Mouse (Mus musculus): ENCODE measurements at regions not wholly inside any gene's neighbourhood (a gene's known extent, or its start where the extent isn't known, plus 50 kb on each side); places are given as distances from the start of the nearest gene placed in this dataset.

GRCm38 (mm10) chr13:102434372-102434954, 258.9 kb upstream of the Cd180 start:
- H3K36me3 ChIP-seq (ENCODE audit: control insufficient read depth, insufficient read depth, low read length), result no peaks in the 10 kb centered on the region
- H3K4me1 ChIP-seq (ENCODE audit: control insufficient read depth, insufficient read depth, low read length), result no peaks in the 10 kb centered on the region
- H3K27ac ChIP-seq (replicated peaks; ENCODE audit: low read depth, low read length), result no peak overlapping the region
- no peaks in the 10 kb centered on the region for H3K9me3 ChIP-seq (ENCODE audit: control insufficient read depth, low read length)
- H3K4me3 ChIP-seq (replicated peaks; ENCODE audit: low read depth, low read length), result no peak overlapping the region
- ATAC-seq (ENCODE audit: low FRiP score, low TSS enrichment) (no peak), DNase-seq (no peak)
- H3K27me3 ChIP-seq (ENCODE audit: control insufficient read depth, insufficient read depth, low read length), result no peaks in the 10 kb centered on the region
- no peak overlapping the region for H3K9ac ChIP-seq (replicated peaks; ENCODE audit: low read length)
- WGBS, result 80% methylated on average over 3 of the region's 3 CpGs
- H3K4me2 ChIP-seq (ENCODE audit: low read length), result no peak overlapping the region

- DNase-seq (no peak), ATAC-seq (ENCODE audit: low FRiP score, low TSS enrichment) (no peak)
- Histone ChIP-seq H3K9me3 (ENCODE audit: control insufficient read depth, low read length) (no peaks in the 10 kb centered on the region), H3K27ac (replicated peaks; ENCODE audit: low read depth, low read length) (no peak overlapping the region), H3K27me3 (ENCODE audit: control insufficient read depth, insufficient read depth, low read length) (no peaks in the 10 kb centered on the region), H3K4me3 (replicated peaks; ENCODE audit: low read depth, low read length) (no peak overlapping the region), H3K4me2 (ENCODE audit: low read length) (no peak overlapping the region), H3K9ac (replicated peaks; ENCODE audit: low read length) (no peak overlapping the region), H3K36me3 (ENCODE audit: control insufficient read depth, insufficient read depth, low read length) (no peaks in the 10 kb centered on the region), H3K4me1 (ENCODE audit: control insufficient read depth, insufficient read depth, low read length) (no peaks in the 10 kb centered on the region)
- 91% methylated on average over 2 of the region's 2 CpGs for WGBS
Measured at GRCm38 (mm10) chr13:102442676-102443075, 250.7 kb upstream of the Cd180 start.

- Histone ChIP-seq H3K4me3 (replicated peaks; ENCODE audit: low read depth, low read length) (no peak overlapping the region), H3K36me3 (ENCODE audit: control insufficient read depth, insufficient read depth, low read length) (no peaks in the 10 kb centered on the region), H3K9ac (replicated peaks; ENCODE audit: low read length) (no peak overlapping the region), H3K4me2 (ENCODE audit: low read length) (no peak overlapping the region), H3K27ac (replicated peaks; ENCODE audit: low read depth, low read length) (no peak overlapping the region), H3K4me1 (ENCODE audit: control insufficient read depth, insufficient read depth, low read length) (peaks cover 9% of the 10 kb centered on the region; the same call in 1 of the 2 replicates), H3K9me3 (ENCODE audit: control insufficient read depth, low read length) (no peaks in the 10 kb centered on the region), H3K27me3 (ENCODE audit: control insufficient read depth, insufficient read depth, low read length) (no peaks in the 10 kb centered on the region)
- 86% methylated on average over 5 of the region's 5 CpGs for WGBS
- DNase-seq, result no peak
- ATAC-seq (ENCODE audit: low FRiP score, low TSS enrichment), result no peak
Measured at GRCm38 (mm10) chr13:102447310-102447709, 246.0 kb upstream of the Cd180 start.

- Histone ChIP-seq H3K4me1 (ENCODE audit: control insufficient read depth, insufficient read depth, low read length) (peaks cover 9% of the 10 kb centered on the region; the same call in 1 of the 2 replicates), H3K9ac (replicated peaks; ENCODE audit: low read length) (no peak overlapping the region), H3K9me3 (ENCODE audit: control insufficient read depth, low read length) (no peaks in the 10 kb centered on the region), H3K27me3 (ENCODE audit: control insufficient read depth, insufficient read depth, low read length) (no peaks in the 10 kb centered on the region), H3K27ac (replicated peaks; ENCODE audit: low read depth, low read length) (no peak overlapping the region), H3K4me3 (replicated peaks; ENCODE audit: low read depth, low read length) (no peak overlapping the region), H3K36me3 (ENCODE audit: control insufficient read depth, insufficient read depth, low read length) (no peaks in the 10 kb centered on the region), H3K4me2 (ENCODE audit: low read length) (peak overlapping the region; percentile 23)
- no peak; the same call in 1 of the 2 replicates for ATAC-seq (ENCODE audit: low FRiP score, low TSS enrichment)
- peak; percentile 43 for DNase-seq
- WGBS, result 3% methylated on average over 8 of the region's 8 CpGs
Measured at GRCm38 (mm10) chr13:102449416-102450121, 243.8 kb upstream of the Cd180 start.

- no peak overlapping the region for H3K9ac ChIP-seq (replicated peaks; ENCODE audit: low read length)
- no peaks in the 10 kb centered on the region for H3K27me3 ChIP-seq (ENCODE audit: control insufficient read depth, insufficient read depth, low read length)
- WGBS, result 80% methylated on average over 7 of the region's 7 CpGs
- peaks cover 9% of the 10 kb centered on the region; the same call in 1 of the 2 replicates for H3K4me1 ChIP-seq (ENCODE audit: control insufficient read depth, insufficient read depth, low read length)
- H3K36me3 ChIP-seq (ENCODE audit: control insufficient read depth, insufficient read depth, low read length), result no peaks in the 10 kb centered on the region
- H3K4me3 ChIP-seq (replicated peaks; ENCODE audit: low read depth, low read length), result no peak overlapping the region
- no peak overlapping the region for H3K4me2 ChIP-seq (ENCODE audit: low read length)
- DNase-seq, result no peak
- no peak for ATAC-seq (ENCODE audit: low FRiP score, low TSS enrichment)
- H3K27ac ChIP-seq (replicated peaks; ENCODE audit: low read depth, low read length), result no peak overlapping the region
- no peaks in the 10 kb centered on the region for H3K9me3 ChIP-seq (ENCODE audit: control insufficient read depth, low read length)
Measured at GRCm38 (mm10) chr13:102451176-102451575, 242.2 kb upstream of the Cd180 start.

- no peak for ATAC-seq (ENCODE audit: low FRiP score, low TSS enrichment)
- Histone ChIP-seq H3K4me2 (ENCODE audit: low read length) (no peak overlapping the region), H3K27ac (replicated peaks; ENCODE audit: low read depth, low read length) (no peak overlapping the region), H3K4me1 (ENCODE audit: control insufficient read depth, insufficient read depth, low read length) (no peaks in the 10 kb centered on the region), H3K9ac (replicated peaks; ENCODE audit: low read length) (no peak overlapping the region), H3K9me3 (ENCODE audit: control insufficient read depth, low read length) (no peaks in the 10 kb centered on the region), H3K36me3 (ENCODE audit: control insufficient read depth, insufficient read depth, low read length) (no peaks in the 10 kb centered on the region), H3K27me3 (ENCODE audit: control insufficient read depth, insufficient read depth, low read length) (no peaks in the 10 kb centered on the region), H3K4me3 (replicated peaks; ENCODE audit: low read depth, low read length) (no peak overlapping the region)
- 22% methylated on average over 2 of the region's 2 CpGs for WGBS
- no peak for DNase-seq
Measured at GRCm38 (mm10) chr13:102458711-102459110, 234.6 kb upstream of the Cd180 start.

GRCm38 (mm10) chr13:102463993-102464392, 229.4 kb upstream of the Cd180 start:
- WGBS, result 81% methylated on average over 2 of the region's 2 CpGs
- no peak overlapping the region for H3K4me2 ChIP-seq (ENCODE audit: low read length)
- DNase-seq (no peak), ATAC-seq (ENCODE audit: low FRiP score, low TSS enrichment) (no peak)
- no peaks in the 10 kb centered on the region for H3K27me3 ChIP-seq (ENCODE audit: control insufficient read depth, insufficient read depth, low read length)
- no peak overlapping the region for H3K27ac ChIP-seq (replicated peaks; ENCODE audit: low read depth, low read length)
- no peaks in the 10 kb centered on the region for H3K36me3 ChIP-seq (ENCODE audit: control insufficient read depth, insufficient read depth, low read length)
- H3K4me1 ChIP-seq (ENCODE audit: control insufficient read depth, insufficient read depth, low read length), result no peaks in the 10 kb centered on the region
- no peaks in the 10 kb centered on the region for H3K9me3 ChIP-seq (ENCODE audit: control insufficient read depth, low read length)
- H3K9ac ChIP-seq (replicated peaks; ENCODE audit: low read length), result no peak overlapping the region
- H3K4me3 ChIP-seq (replicated peaks; ENCODE audit: low read depth, low read length), result no peak overlapping the region

- Histone ChIP-seq H3K9ac (replicated peaks; ENCODE audit: low read length) (no peak overlapping the region), H3K4me2 (ENCODE audit: low read length) (no peak overlapping the region), H3K27me3 (ENCODE audit: control insufficient read depth, insufficient read depth, low read length) (no peaks in the 10 kb centered on the region), H3K36me3 (ENCODE audit: control insufficient read depth, insufficient read depth, low read length) (no peaks in the 10 kb centered on the region), H3K9me3 (ENCODE audit: control insufficient read depth, low read length) (no peaks in the 10 kb centered on the region), H3K4me1 (ENCODE audit: control insufficient read depth, insufficient read depth, low read length) (no peaks in the 10 kb centered on the region), H3K4me3 (replicated peaks; ENCODE audit: low read depth, low read length) (no peak overlapping the region), H3K27ac (replicated peaks; ENCODE audit: low read depth, low read length) (no peak overlapping the region)
- DNase-seq, result no peak
- WGBS, result 92% methylated on average over 3 of the region's 3 CpGs
- ATAC-seq (ENCODE audit: low FRiP score, low TSS enrichment), result no peak
Measured at GRCm38 (mm10) chr13:102481906-102482305, 211.5 kb upstream of the Cd180 start.

GRCm38 (mm10) chr13:102482451-102482850, 210.9 kb upstream of the Cd180 start:
- H3K27me3 ChIP-seq (ENCODE audit: control insufficient read depth, insufficient read depth, low read length), result no peaks in the 10 kb centered on the region
- ATAC-seq (ENCODE audit: low FRiP score, low TSS enrichment) (no peak), DNase-seq (no peak)
- no peaks in the 10 kb centered on the region for H3K36me3 ChIP-seq (ENCODE audit: control insufficient read depth, insufficient read depth, low read length)
- H3K4me1 ChIP-seq (ENCODE audit: control insufficient read depth, insufficient read depth, low read length), result no peaks in the 10 kb centered on the region
- no peak overlapping the region for H3K9ac ChIP-seq (replicated peaks; ENCODE audit: low read length)
- H3K27ac ChIP-seq (replicated peaks; ENCODE audit: low read depth, low read length), result no peak overlapping the region
- no peak overlapping the region for H3K4me2 ChIP-seq (ENCODE audit: low read length)
- H3K9me3 ChIP-seq (ENCODE audit: control insufficient read depth, low read length), result no peaks in the 10 kb centered on the region
- H3K4me3 ChIP-seq (replicated peaks; ENCODE audit: low read depth, low read length), result no peak overlapping the region
- 91% methylated on average over 3 of the region's 3 CpGs for WGBS

All from midbrain, embryonic 14.5 days (tissue).